In the genomic region with DNA sequence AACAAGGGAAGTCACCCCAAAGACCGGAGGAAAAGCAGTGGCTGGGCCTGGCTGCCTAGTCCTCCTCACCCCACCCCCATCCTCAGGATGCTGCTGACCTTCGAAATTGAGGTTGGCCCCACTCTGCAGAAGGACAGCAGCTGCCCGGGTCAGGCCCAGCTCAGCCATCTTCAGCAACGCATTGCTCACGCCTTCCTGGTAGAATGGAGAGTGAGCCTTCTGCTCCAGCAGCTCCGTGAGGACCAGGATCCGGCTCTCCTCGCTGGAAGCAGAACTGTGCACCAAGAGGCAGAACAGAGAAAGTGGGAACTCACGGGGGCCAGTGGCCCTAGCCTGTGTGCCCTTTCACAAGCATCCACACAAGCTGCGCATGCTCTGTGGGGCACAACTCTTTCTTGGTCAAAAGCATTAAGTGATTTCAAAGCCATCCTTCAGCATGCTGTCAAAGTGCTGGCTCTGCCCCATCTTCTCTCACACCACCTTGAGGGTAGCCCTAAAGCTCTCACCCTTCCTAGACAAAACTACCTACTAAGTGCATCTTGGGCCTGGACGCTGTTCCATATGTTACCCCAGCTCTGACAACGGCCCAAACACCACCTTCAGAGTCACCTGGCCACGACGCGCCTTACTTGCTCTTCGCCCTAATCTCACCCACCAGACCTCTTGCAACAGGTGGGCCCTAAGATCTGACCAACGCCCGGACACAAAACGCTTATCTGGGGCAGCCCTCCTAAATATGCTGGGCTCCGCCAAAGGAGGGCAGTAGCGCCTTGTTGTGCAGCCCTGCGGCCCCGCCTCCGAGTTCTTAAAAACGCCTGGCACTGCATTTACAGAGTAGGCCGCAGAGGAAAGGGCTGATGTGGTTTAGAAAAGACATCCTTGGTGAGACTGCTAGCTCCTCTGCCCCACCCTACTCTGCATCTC, we compare ENCODE assay signal across 8 mouse cellular contexts. TPM values are rescaled to one million over a fixed set of nuclear protein-coding genes. Genes with fewer than 3 reads are reported as not detected.
DNase-seq lines count a peak whose midpoint lies in the region; ATAC-seq and TF ChIP-seq lines count a peak whose summit lies in the region.

No protein-coding gene starts in this region.

- H3K27me3 ChIP-seq in heart, embryonic 12.5 days (replicated peaks), result no peaks in the 10 kb centered on the region
- H3K27me3 ChIP-seq in kidney, postnatal 0 days (ENCODE audit: insufficient read depth, low read length), result no peaks in the 10 kb centered on the region
- no peaks in the 10 kb centered on the region for H3K27me3 ChIP-seq in liver, postnatal 0 days (ENCODE audit: insufficient read depth, low read length)
- H3K27me3 ChIP-seq in neural tube, embryonic 12.5 days (replicated peaks), result no peaks in the 10 kb centered on the region

- TF ChIP-seq CTCF in kidney, postnatal 0 days (IDR thresholded peaks at IDR 0.05; ENCODE audit: low read depth), result peak; percentile 54; the same call in 1 of the 2 replicates
- TF ChIP-seq CTCF in liver, postnatal 0 days (IDR thresholded peaks at IDR 0.05; ENCODE audit: low read depth), result peak; percentile 70

- H3K4me3 ChIP-seq in heart, embryonic 12.5 days, result peak overlapping the region; percentile 99
- peak overlapping the region; percentile 78 for H3K4me3 ChIP-seq in kidney, postnatal 0 days (replicated peaks; ENCODE audit: low read depth, low read length)
- peak overlapping the region; percentile 87 for H3K4me3 ChIP-seq in liver, postnatal 0 days (ENCODE audit: low read depth, low read length)
- H3K4me3 ChIP-seq in neural tube, embryonic 12.5 days, result peak overlapping the region; percentile 95

- peaks cover 28% of the 10 kb centered on the region for H3K4me1 ChIP-seq in heart, embryonic 12.5 days (replicated peaks)
- peaks cover 9% of the 10 kb centered on the region for H3K4me1 ChIP-seq in kidney, postnatal 0 days (replicated peaks; ENCODE audit: insufficient read depth, low read length)
- H3K4me1 ChIP-seq in liver, postnatal 0 days (ENCODE audit: insufficient read depth), result peaks cover 23% of the 10 kb centered on the region
- H3K4me1 ChIP-seq in neural tube, embryonic 12.5 days, result peaks cover 30% of the 10 kb centered on the region

- no peaks in the 10 kb centered on the region for H3K9me3 ChIP-seq in heart, embryonic 12.5 days (replicated peaks)
- H3K9me3 ChIP-seq in kidney, postnatal 0 days (replicated peaks; ENCODE audit: low read length), result no peaks in the 10 kb centered on the region
- no peaks in the 10 kb centered on the region for H3K9me3 ChIP-seq in liver, postnatal 0 days (ENCODE audit: low read length)
- no peaks in the 10 kb centered on the region for H3K9me3 ChIP-seq in neural tube, embryonic 12.5 days

- peak; percentile 56 for DNase-seq in urinary bladder, postnatal 14 days (ENCODE audit: low spot score)
- no peak for DNase-seq in urinary bladder, adult 18-20 months (ENCODE audit: low spot score in 2 of 2)
- DNase-seq in cerebellum, postnatal 25 days, result peak; percentile 42 to 56
- DNase-seq in kidney, postnatal 0 days (ENCODE audit: low spot score), result peak; percentile 74
- DNase-seq in liver, postnatal 0 days, result peak; percentile 84
- peak; percentile 64 for DNase-seq in thymus, postnatal 0 days (ENCODE audit: low spot score)

- TF ChIP-seq EP300 in liver, postnatal 0 days (IDR thresholded peaks at IDR 0.05; ENCODE audit: low read depth), result peak; percentile 94

- H3K36me3 ChIP-seq in heart, embryonic 12.5 days, result peaks cover 47% of the 10 kb centered on the region
- H3K36me3 ChIP-seq in kidney, postnatal 0 days (ENCODE audit: insufficient read depth, low read length), result peaks cover 38% of the 10 kb centered on the region
- H3K36me3 ChIP-seq in liver, postnatal 0 days (replicated peaks; ENCODE audit: insufficient read depth, low read length), result peaks cover 46% of the 10 kb centered on the region
- H3K36me3 ChIP-seq in neural tube, embryonic 12.5 days, result peaks cover 43% of the 10 kb centered on the region

- 33% methylated on average over 26 of the region's 26 CpGs for WGBS in heart, embryonic 12.5 days
- 32% methylated on average over 26 of the region's 26 CpGs for WGBS in kidney, postnatal 0 days
- 30% methylated on average over 26 of the region's 26 CpGs for WGBS in liver, postnatal 0 days (ENCODE audit: insufficient replicate concordance)
- 33% methylated on average over 26 of the region's 26 CpGs for WGBS in neural tube, embryonic 12.5 days

- H3K27ac ChIP-seq in heart, embryonic 12.5 days (ENCODE audit: poor library complexity, severe bottlenecking), result peak overlapping the region; percentile 71
- H3K27ac ChIP-seq in kidney, postnatal 0 days, result peak overlapping the region; percentile 67
- H3K27ac ChIP-seq in liver, postnatal 0 days (ENCODE audit: low read depth), result peak overlapping the region; percentile 94
- no peak overlapping the region for H3K27ac ChIP-seq in neural tube, embryonic 12.5 days

- 0 out of 2 replicates have a peak, but pooled peaks have one; percentile 15 for ATAC-seq in heart, embryonic 12.5 days (ENCODE audit: insufficient number of reproducible peaks, low FRiP score)
- ATAC-seq in kidney, postnatal 0 days (replicated peaks; ENCODE audit: low FRiP score, low read depth), result no peak
- peak; percentile 77 for ATAC-seq in liver, postnatal 0 days
- no peak for ATAC-seq in neural tube, embryonic 12.5 days (ENCODE audit: low FRiP score, low read depth)

- peak overlapping the region; percentile 89 for H3K4me2 ChIP-seq in heart, embryonic 12.5 days
- H3K4me2 ChIP-seq in kidney, postnatal 0 days (ENCODE audit: low read length), result peak overlapping the region; percentile 71
- H3K4me2 ChIP-seq in liver, postnatal 0 days (ENCODE audit: low read depth, low read length), result peak overlapping the region; percentile 83
- peak overlapping the region; percentile 96 for H3K4me2 ChIP-seq in neural tube, embryonic 12.5 days (replicated peaks)

- peak overlapping the region; percentile 97 for H3K9ac ChIP-seq in heart, embryonic 12.5 days
- H3K9ac ChIP-seq in kidney, postnatal 0 days (ENCODE audit: low read depth, low read length), result peak overlapping the region; percentile 88
- H3K9ac ChIP-seq in liver, postnatal 0 days (replicated peaks), result peak overlapping the region; percentile 90
- H3K9ac ChIP-seq in neural tube, embryonic 12.5 days, result peak overlapping the region; percentile 88

RNA-seq across cellular contexts. Expression of a gene that starts 3.0 kb away (rescaled TPM):
- polyA plus RNA-seq in heart, embryonic 12.5 days (2016; fragmentation: Nextera tagmentation; extraction: Ambion mirVana), result 24.2 and 25.5 TPM in 2 replicates
- polyA plus RNA-seq in kidney, postnatal 0 days (2015; fragmentation: Nextera tagmentation; extraction: Ambion mirVana), result 26.1 and 26.9 TPM in 2 replicates
- 16.7 and 16.9 TPM in 2 replicates for polyA plus RNA-seq in liver, postnatal 0 days (2015; fragmentation: Nextera tagmentation; extraction: Ambion mirVana)
- 38.0 and 41.3 TPM in 2 replicates for polyA plus RNA-seq in neural tube, embryonic 12.5 days (2016; fragmentation: Nextera tagmentation; extraction: Ambion mirVana)
- 37.8 and 44.3 TPM in 2 replicates for polyA plus RNA-seq in thymus, postnatal 0 days (2015; fragmentation: Nextera tagmentation; extraction: Ambion mirVana)

RNA-seq across cellular contexts. Expression of a gene that starts 7.7 kb away (rescaled TPM):
- 58.8 and 63.9 TPM in 2 replicates for polyA plus RNA-seq in heart, embryonic 12.5 days (2016; fragmentation: Nextera tagmentation; extraction: Ambion mirVana)
- 5.8 and 6.9 TPM in 2 replicates for polyA plus RNA-seq in kidney, postnatal 0 days (2015; fragmentation: Nextera tagmentation; extraction: Ambion mirVana)
- 0.07 and 0.17 TPM in 2 replicates for polyA plus RNA-seq in liver, postnatal 0 days (2015; fragmentation: Nextera tagmentation; extraction: Ambion mirVana)
- polyA plus RNA-seq in neural tube, embryonic 12.5 days (2016; fragmentation: Nextera tagmentation; extraction: Ambion mirVana), result 9.8 and 11.3 TPM in 2 replicates
- polyA plus RNA-seq in thymus, postnatal 0 days (2015; fragmentation: Nextera tagmentation; extraction: Ambion mirVana), result 0.60 and 0.91 TPM in 2 replicates

RNA-seq across cellular contexts. Expression of a gene that starts 19.5 kb away (rescaled TPM):
- polyA plus RNA-seq in heart, embryonic 12.5 days (2016; fragmentation: Nextera tagmentation; extraction: Ambion mirVana), result 77.2 and 78.8 TPM in 2 replicates
- polyA plus RNA-seq in kidney, postnatal 0 days (2015; fragmentation: Nextera tagmentation; extraction: Ambion mirVana), result 77.4 and 81.4 TPM in 2 replicates
- polyA plus RNA-seq in liver, postnatal 0 days (2015; fragmentation: Nextera tagmentation; extraction: Ambion mirVana), result 27.8 and 30.2 TPM in 2 replicates
- polyA plus RNA-seq in neural tube, embryonic 12.5 days (2016; fragmentation: Nextera tagmentation; extraction: Ambion mirVana), result 111 and 119 TPM in 2 replicates
- polyA plus RNA-seq in thymus, postnatal 0 days (2015; fragmentation: Nextera tagmentation; extraction: Ambion mirVana), result 48.5 and 50.4 TPM in 2 replicates

RNA-seq across cellular contexts. Expression of a gene that starts 23.6 kb away (rescaled TPM):
- 1.0 and 2.2 TPM in 2 replicates for polyA plus RNA-seq in heart, embryonic 12.5 days (2016; fragmentation: Nextera tagmentation; extraction: Ambion mirVana)
- 4.6 TPM in 2 replicates for polyA plus RNA-seq in kidney, postnatal 0 days (2015; fragmentation: Nextera tagmentation; extraction: Ambion mirVana)
- not detected in 2 replicates for polyA plus RNA-seq in liver, postnatal 0 days (2015; fragmentation: Nextera tagmentation; extraction: Ambion mirVana)
- 2.0 and 2.6 TPM in 2 replicates for polyA plus RNA-seq in neural tube, embryonic 12.5 days (2016; fragmentation: Nextera tagmentation; extraction: Ambion mirVana)
- 0.90 and 1.1 TPM in 2 replicates for polyA plus RNA-seq in thymus, postnatal 0 days (2015; fragmentation: Nextera tagmentation; extraction: Ambion mirVana)

Comparison
In these comparisons a context has a peak if more than half of its experiments do, and no peak if none do; other contexts are left out.
1. DNase-seq: peak in urinary bladder, postnatal 14 days (single experiment), cerebellum, postnatal 25 days (2 of 2), kidney, postnatal 0 days (single experiment), liver, postnatal 0 days (single experiment) and thymus, postnatal 0 days (single experiment); none in urinary bladder, adult 18-20 months (0 of 2).
2. ATAC-seq: peak in heart, embryonic 12.5 days (single experiment) and liver, postnatal 0 days (single experiment); none in kidney, postnatal 0 days (single experiment) and neural tube, embryonic 12.5 days (single experiment).
3. Peak in every context shown above with its lines, with median percentiles within 50 percentile points of each other: H3K4me2 ChIP-seq, H3K4me3 ChIP-seq and H3K9ac ChIP-seq.